Mouse (Mus musculus) cerebellum, adult 2 months (tissue): ENCODE results near the gene Gm19426. TPM values are rescaled to one million over a fixed set of nuclear protein-coding genes. Genes with fewer than 3 reads are reported as not detected.

ENCODE experiments used
- DNase-seq, 2 experiments: peaks; one replicate each; pipeline ENCODE4 v3.0.0; 2021
- H3K27ac ChIP-seq: fragments of 200-500 bp; 2 replicates; pipeline ENCODE4 v1.5.1; 2012; ENCODE audit warnings: low read length, control low read depth, inconsistent platforms; ENCODE audit not compliant: insufficient read depth
- H3K27me3 ChIP-seq: fragments of 200-500 bp; 2 replicates; pipeline ENCODE4 v1.6.1; 2012; ENCODE audit warnings: inconsistent platforms, mild to moderate bottlenecking, low read length, moderate library complexity; ENCODE audit not compliant: control insufficient read depth, insufficient read depth
- H3K4me1 ChIP-seq: fragments of 200-500 bp; 2 replicates; pipeline ENCODE4 v1.6.1; 2011; ENCODE audit warnings: low read length; ENCODE audit not compliant: control insufficient read depth, insufficient read depth
- H3K4me3 ChIP-seq: fragments of 200-500 bp; replicated peaks from 2 replicates; pipeline ENCODE3; 2011; ENCODE audit warnings: mild to moderate bottlenecking, low read depth, low read length, control low read depth; ENCODE audit not compliant: insufficient read depth
- CTCF ChIP-seq: fragments of 200-500 bp; IDR thresholded peaks from 2 replicates; pipeline ENCODE4 v1.5.1; 2011; ENCODE audit warnings: low read depth, mild to moderate bottlenecking, control low read depth, low read length, moderate library complexity, borderline replicate concordance; ENCODE audit not compliant: insufficient read depth
- POLR2A ChIP-seq: fragments of 200-500 bp; IDR thresholded peaks from 2 replicates; pipeline ENCODE4 v1.6.1; 2011; ENCODE audit warnings: low read length, control low read depth, borderline replicate concordance; ENCODE audit not compliant: insufficient read depth
- WGBS: fragments of 180-500 bp; shearing (Covaris S2); methylation state at CpG from one replicate; pipeline ENCODE4 v1.1.7; 2018; 5-methylcytosine and 5-hydroxymethylcytosine counted together
- polyA plus RNA-seq: library from polyadenylated mRNA; depleted of rRNA; stranded (reverse); fragments of >200 nt; gene quantifications from 2 replicates; pipeline ENCODE4 v1.2.3, GENCODE M21; 2012

Gene Gm19426
- polyA plus RNA-seq, 1 experiment = 3.4 TPM

- Histone ChIP-seq H3K4me3 (peak overlapping the region; percentile 92), H3K27me3 (no peaks in the 10 kb centered on the region), H3K27ac (peak overlapping the region; percentile 88), H3K4me1 (peaks cover 6% of the 10 kb centered on the region; the same call in 1 of the 2 replicates)
- TF ChIP-seq POLR2A = peak; percentile 7; the same call in 1 of the 2 replicates
- TF ChIP-seq CTCF = no peak
- peak; percentile 85 to 95 for DNase-seq
- under 1% methylated on average over 33 of the region's 33 CpGs for WGBS
These were observed 27.7 kb downstream of the Gm19426 start for GRCm38 (mm10) chr2:84715562-84716361.

- DNase-seq = peak; percentile 98 to 99
- WGBS = under 1% methylated on average over 106 of the region's 107 CpGs
These were observed 28.5 kb downstream of the Gm19426 start, which contains the start of gene Zdhhc5 for GRCm38 (mm10) chr2:84714811-84715561. Gene Zdhhc5, minus strand, starts transcription at chr2:84715180.

DNA sequence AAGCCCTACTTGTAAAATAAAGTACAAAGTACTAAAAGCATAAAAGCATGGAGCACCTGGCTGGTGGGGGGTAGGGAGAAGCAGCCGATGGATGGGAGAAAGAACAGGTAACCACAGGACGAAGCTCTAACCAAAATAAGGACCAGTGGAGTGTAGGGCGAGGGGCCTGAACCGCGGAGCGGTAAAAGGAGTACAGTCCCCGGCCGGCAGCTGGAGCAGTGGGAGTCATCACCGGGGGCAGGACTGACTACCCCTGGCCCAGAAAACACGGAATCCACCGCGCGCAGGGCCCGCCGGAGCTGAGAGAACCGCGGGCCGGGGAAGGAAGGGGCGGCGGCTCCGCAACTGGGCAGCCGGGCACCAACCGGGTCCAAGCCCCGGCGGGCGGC is 29.0 kb downstream of the Gm19426 start:
- no peak for DNase-seq
- WGBS = under 1% methylated on average over 26 of the region's 26 CpGs
- peaks cover 6% of the 10 kb centered on the region; the same call in 1 of the 2 replicates for H3K4me1 ChIP-seq
- no peak for TF ChIP-seq CTCF
- no peak for TF ChIP-seq POLR2A
- H3K27me3 ChIP-seq = no peaks in the 10 kb centered on the region
- peak overlapping the region; percentile 55 for H3K27ac ChIP-seq
- H3K4me3 ChIP-seq = peak overlapping the region; percentile 83

More at GRCm38 (mm10) chr2:84714811-84715561, 28.5 kb downstream of the Gm19426 start, which contains the start of gene Zdhhc5:
- TF ChIP-seq POLR2A (peak; percentile 91), CTCF (no peak)
- peak within 1 kb of the TSS; percentile 92 for H3K4me3 ChIP-seq
- H3K27ac ChIP-seq = peak within 1 kb of the TSS; percentile 88
- H3K4me1 ChIP-seq = peaks cover 6% of the 10 kb centered on the region; the same call in 1 of the 2 replicates
- no peaks in the 10 kb centered on the region for H3K27me3 ChIP-seq

DNA sequence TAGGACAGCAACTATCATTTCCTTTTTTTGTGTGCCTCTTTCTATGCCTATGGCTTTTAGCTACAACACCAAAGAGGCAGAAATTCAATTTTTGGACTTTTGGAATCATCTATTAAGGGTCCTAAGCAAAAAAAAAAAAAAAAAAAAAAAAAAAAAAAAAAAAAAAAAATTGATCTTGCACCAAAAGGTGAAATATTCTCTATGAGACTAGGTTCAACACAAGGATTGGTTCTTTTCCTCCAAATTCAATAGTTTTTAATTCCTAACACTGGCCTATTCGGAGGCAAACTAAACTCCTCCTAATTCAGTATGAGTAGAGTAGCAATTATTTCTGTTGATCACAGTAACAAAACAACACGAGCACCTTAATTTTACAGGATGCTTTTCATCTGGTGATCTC is 31.6 kb downstream of the Gm19426 start:
- TF ChIP-seq CTCF = no peak
- no peak for TF ChIP-seq POLR2A
- no peak for DNase-seq
- Histone ChIP-seq H3K4me3 (no peak overlapping the region), H3K4me1 (peaks cover 7% of the 10 kb centered on the region), H3K27ac (no peak overlapping the region), H3K27me3 (no peaks in the 10 kb centered on the region)
- 88% methylated on average over 2 of the region's 2 CpGs for WGBS

DNA sequence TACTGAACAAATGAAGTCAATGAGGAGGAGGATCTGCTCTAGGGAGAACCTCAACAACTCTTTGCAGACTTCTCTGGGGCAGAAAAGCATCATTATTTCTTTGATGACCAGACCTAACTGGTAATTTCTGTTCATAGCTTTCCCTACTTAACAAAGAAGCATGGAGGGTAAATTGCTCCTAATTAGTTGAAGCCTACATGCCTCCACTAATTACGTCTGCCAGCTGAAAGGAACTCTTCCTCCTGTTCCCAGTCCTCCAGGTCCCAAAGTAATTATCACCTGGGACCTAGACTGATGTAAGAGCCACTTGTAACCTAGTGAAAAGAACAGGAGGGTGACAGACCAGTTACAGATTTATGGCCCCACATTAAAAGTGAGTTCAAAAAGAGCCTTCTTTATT is 35.9 kb downstream of the Gm19426 start:
- WGBS = 59% methylated on average over 1 of the region's 1 CpGs
- no peak for DNase-seq
- no peak for TF ChIP-seq CTCF
- no peak for TF ChIP-seq POLR2A
- Histone ChIP-seq H3K4me3 (no peak overlapping the region), H3K27me3 (no peaks in the 10 kb centered on the region), H3K4me1 (peaks cover 4% of the 10 kb centered on the region), H3K27ac (no peak overlapping the region)

DNA sequence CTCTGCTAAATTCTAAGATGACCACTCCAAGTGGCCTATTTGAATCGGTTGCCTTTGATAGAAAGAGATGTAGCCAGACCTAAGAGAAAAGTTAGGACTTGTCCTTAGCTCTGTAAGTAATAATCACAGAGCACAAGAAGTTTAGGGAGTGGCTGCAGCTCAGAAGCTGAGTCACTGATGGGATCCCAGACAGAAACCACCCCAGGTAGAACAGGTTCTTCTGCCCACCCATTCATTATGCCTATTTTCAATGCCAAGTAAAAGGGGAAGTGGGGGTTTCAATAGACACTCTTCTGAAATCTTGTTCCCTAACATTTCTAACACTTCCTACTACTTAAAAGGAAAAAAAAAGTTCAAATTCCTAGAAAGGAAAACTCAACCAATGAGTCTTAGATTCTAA is 38.2 kb downstream of the Gm19426 start:
- DNase-seq = no peak
- WGBS = 94% methylated on average over 1 of the region's 1 CpGs
- H3K27ac ChIP-seq = no peak overlapping the region
- no peaks in the 10 kb centered on the region for H3K27me3 ChIP-seq
- H3K4me1 ChIP-seq = peaks cover 4% of the 10 kb centered on the region
- no peak overlapping the region for H3K4me3 ChIP-seq
- TF ChIP-seq CTCF = no peak
- TF ChIP-seq POLR2A = no peak

GRCm38 (mm10) chr2:84704329-84704728 is 39.1 kb downstream of the Gm19426 start:
- no peak for DNase-seq
- no peak overlapping the region for H3K4me3 ChIP-seq
- H3K27me3 ChIP-seq = no peaks in the 10 kb centered on the region
- peaks cover 4% of the 10 kb centered on the region for H3K4me1 ChIP-seq
- TF ChIP-seq POLR2A = no peak
- no peak for TF ChIP-seq CTCF
- WGBS = 76% methylated on average over 5 of the region's 5 CpGs
- H3K27ac ChIP-seq = no peak overlapping the region
